In the genomic region with DNA sequence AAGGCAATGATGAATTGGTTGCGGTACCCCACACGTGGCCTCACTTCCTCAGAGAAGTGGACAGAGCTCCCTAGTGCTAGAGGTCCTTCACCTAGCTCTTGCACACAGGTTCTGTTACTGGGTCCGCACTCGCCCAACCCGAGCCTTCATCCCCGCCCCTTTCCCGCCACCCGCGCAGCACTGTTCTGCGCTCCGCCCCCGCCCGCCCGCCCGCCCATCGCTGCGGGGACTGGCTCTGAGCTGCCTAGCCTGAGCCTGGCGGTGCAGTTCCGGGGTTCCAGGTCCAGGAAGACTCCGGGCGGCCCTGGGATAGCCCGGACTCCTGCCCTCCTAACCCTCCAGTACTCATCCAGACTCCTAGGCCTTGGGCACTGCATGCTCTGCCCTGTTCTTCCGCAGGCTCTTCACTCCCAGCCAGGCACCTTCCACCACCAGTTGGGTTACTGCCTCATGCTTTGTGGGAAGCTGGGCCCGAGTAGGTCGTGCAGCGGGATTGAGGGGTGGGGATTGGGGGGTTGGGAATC, we compare ENCODE assay signal across 8 mouse cellular contexts.
DNase-seq lines count a peak whose midpoint lies in the region; ATAC-seq and TF ChIP-seq lines count a peak whose summit lies in the region.

No protein-coding gene starts in this region.

- TF ChIP-seq EP300 in stomach, postnatal 0 days (optimal IDR thresholded peaks at IDR 0.05) = no peak

- no peak overlapping the region for H3K27ac ChIP-seq in heart, embryonic 15.5 days
- no peak overlapping the region for H3K27ac ChIP-seq in liver, embryonic 16.5 days (ENCODE audit: low read length)
- H3K27ac ChIP-seq in neural tube, embryonic 11.5 days (ENCODE audit: low read depth, low read length) = no peak overlapping the region
- 0 out of 2 replicates have a peak overlapping the region, but pooled peaks have one; percentile 18 for H3K27ac ChIP-seq in stomach, postnatal 0 days (replicated peaks)

- H3K4me1 ChIP-seq in heart, embryonic 15.5 days (replicated peaks) = no peaks in the 10 kb centered on the region
- no peaks in the 10 kb centered on the region for H3K4me1 ChIP-seq in liver, embryonic 16.5 days (ENCODE audit: control insufficient read depth, low read depth, low read length)
- H3K4me1 ChIP-seq in neural tube, embryonic 11.5 days (ENCODE audit: control insufficient read depth, insufficient read depth, low read length) = no peaks in the 10 kb centered on the region
- no peaks in the 10 kb centered on the region for H3K4me1 ChIP-seq in stomach, postnatal 0 days (replicated peaks; ENCODE audit: control insufficient read depth, insufficient read depth)

- peak; percentile 87 for ATAC-seq in erythroblast, adult 5-6 weeks (replicated peaks; ENCODE audit: low FRiP score, poor library complexity, severe bottlenecking)
- ATAC-seq in heart, embryonic 15.5 days (replicated peaks; ENCODE audit: insufficient number of reproducible peaks, insufficient read depth, low FRiP score, low read depth) = peak; percentile 47; the same call in 1 of the 2 replicates
- ATAC-seq in liver, embryonic 16.5 days (ENCODE audit: low read depth) = peak; percentile 95
- ATAC-seq in neural tube, embryonic 11.5 days (ENCODE audit: insufficient read depth, low FRiP score, low TSS enrichment) = peak; percentile 95
- peak; percentile 95 for ATAC-seq in stomach, postnatal 0 days (ENCODE audit: low FRiP score, low TSS enrichment)

- H3K79me2 ChIP-seq in C2C12 (ENCODE audit: control insufficient read depth, insufficient read depth) = peaks cover 19% of the 10 kb centered on the region

- peak overlapping the region; percentile 38; the same call in 1 of the 2 replicates for H3K9ac ChIP-seq in heart, embryonic 15.5 days
- H3K9ac ChIP-seq in liver, embryonic 16.5 days (ENCODE audit: low read depth, low read length) = peak overlapping the region; percentile 58
- peak overlapping the region; percentile 42 for H3K9ac ChIP-seq in neural tube, embryonic 11.5 days (ENCODE audit: low read length)
- H3K9ac ChIP-seq in stomach, postnatal 0 days (ENCODE audit: low read length) = peak overlapping the region; percentile 43

- H3K4me2 ChIP-seq in heart, embryonic 15.5 days = peak overlapping the region; percentile 87
- H3K4me2 ChIP-seq in liver, embryonic 16.5 days (ENCODE audit: low read depth, low read length) = peak overlapping the region; percentile 73
- H3K4me2 ChIP-seq in neural tube, embryonic 11.5 days (ENCODE audit: low read depth) = peak overlapping the region; percentile 68
- peak overlapping the region; percentile 79 for H3K4me2 ChIP-seq in stomach, postnatal 0 days (replicated peaks; ENCODE audit: low read depth)

- H3K36me3 ChIP-seq in C2C12 (ENCODE audit: control insufficient read depth, insufficient read depth) = peaks cover 4% of the 10 kb centered on the region
- no peaks in the 10 kb centered on the region for H3K36me3 ChIP-seq in heart, embryonic 15.5 days
- no peaks in the 10 kb centered on the region for H3K36me3 ChIP-seq in liver, embryonic 16.5 days (ENCODE audit: control insufficient read depth, insufficient read depth)
- H3K36me3 ChIP-seq in neural tube, embryonic 11.5 days (ENCODE audit: control insufficient read depth, insufficient read depth, low read length) = no peaks in the 10 kb centered on the region
- H3K36me3 ChIP-seq in stomach, postnatal 0 days (ENCODE audit: control insufficient read depth, insufficient read depth, low read length) = no peaks in the 10 kb centered on the region

- no peaks in the 10 kb centered on the region for H3K9me3 ChIP-seq in heart, embryonic 15.5 days (replicated peaks)
- no peaks in the 10 kb centered on the region for H3K9me3 ChIP-seq in liver, embryonic 16.5 days (replicated peaks; ENCODE audit: control insufficient read depth, low read length)
- H3K9me3 ChIP-seq in neural tube, embryonic 11.5 days (ENCODE audit: control insufficient read depth, low read length) = no peaks in the 10 kb centered on the region
- H3K9me3 ChIP-seq in stomach, postnatal 0 days (ENCODE audit: control insufficient read depth, low read length) = no peaks in the 10 kb centered on the region

- H3K4me3 ChIP-seq in C2C12 (ENCODE audit: insufficient read depth, poor library complexity, severe bottlenecking) = peak overlapping the region; percentile 42
- H3K4me3 ChIP-seq in heart, embryonic 15.5 days = peak overlapping the region; percentile 49
- H3K4me3 ChIP-seq in liver, embryonic 16.5 days (ENCODE audit: low read depth, low read length) = peak overlapping the region; percentile 63
- peak overlapping the region; percentile 37 for H3K4me3 ChIP-seq in neural tube, embryonic 11.5 days (ENCODE audit: low read depth, low read length)
- H3K4me3 ChIP-seq in stomach, postnatal 0 days (ENCODE audit: low read depth, low read length) = peak overlapping the region; percentile 49

- 8% methylated on average over 19 of the region's 26 CpGs for WGBS in heart, embryonic 15.5 days
- WGBS in liver, embryonic 16.5 days (ENCODE audit: insufficient replicate concordance) = 14% methylated on average over 21 of the region's 26 CpGs
- 19% methylated on average over 18 of the region's 26 CpGs for whole genome bisulfite sequencing in neural tube, embryonic 11.5 days
- WGBS in stomach, postnatal 0 days = 9% methylated on average over 16 of the region's 26 CpGs

- no peak for TF ChIP-seq CTCF in C2C12 (IDR thresholded peaks at IDR 0.05; ENCODE audit: control insufficient read depth, insufficient read depth, insufficient read length)
- no peak for TF ChIP-seq CTCF in stomach, postnatal 0 days (IDR thresholded peaks at IDR 0.05; ENCODE audit: low read depth)

- H3K27me3 ChIP-seq in C2C12 (ENCODE audit: control insufficient read depth, insufficient read depth, insufficient read length) = no peaks in the 10 kb centered on the region
- no peaks in the 10 kb centered on the region; the same call in 1 of the 2 replicates for H3K27me3 ChIP-seq in heart, embryonic 15.5 days
- H3K27me3 ChIP-seq in liver, embryonic 16.5 days (ENCODE audit: control insufficient read depth, insufficient read depth, low read depth, low read length) = no peaks in the 10 kb centered on the region
- H3K27me3 ChIP-seq in neural tube, embryonic 11.5 days (ENCODE audit: control insufficient read depth, insufficient read depth, low read length) = no peaks in the 10 kb centered on the region
- no peaks in the 10 kb centered on the region for H3K27me3 ChIP-seq in stomach, postnatal 0 days (ENCODE audit: control insufficient read depth, insufficient read depth, low read length)

- H3K79me3 ChIP-seq in C2C12 (ENCODE audit: low read depth) = peaks cover 16% of the 10 kb centered on the region

- DNase-seq in adrenal gland, postnatal 4 days (ENCODE audit: low spot score in 2 of 2) = peak; percentile 2 to 4
- peak; percentile 66 to 79 for DNase-seq in kidney, postnatal 25 days
- DNase-seq in neural tube, embryonic 11.5 days (ENCODE audit: low spot score) = peak; percentile 41
- DNase-seq in stomach, postnatal 0 days (ENCODE audit: low spot score) = peak; percentile 69

- H3ac ChIP-seq in C2C12 (ENCODE audit: control insufficient read depth, insufficient read length, low read depth) = peak overlapping the region; percentile 82

TF ChIP-seq in C2C12, 6 proteins besides CTCF, POLR2A, EP300 and RAD21:
- no peak for TF ChIP-seq USF1 (IDR thresholded peaks at IDR 0.05; ENCODE audit: low read depth)
- TF ChIP-seq FOSL1 (IDR thresholded peaks at IDR 0.05; ENCODE audit: insufficient read depth, low read length, poor library complexity, severe bottlenecking) = no peak
- no peak for TF ChIP-seq MYOD1 (IDR thresholded peaks at IDR 0.05; ENCODE audit: control insufficient read depth, insufficient read length, low read depth)
- no peak for TF ChIP-seq MYOG (IDR thresholded peaks at IDR 0.05; ENCODE audit: control insufficient read depth, extremely low read depth, insufficient read length)
- TF ChIP-seq MAX (IDR thresholded peaks at IDR 0.05) = no peak
- no peak for TF ChIP-seq CEBPB (IDR thresholded peaks at IDR 0.05; ENCODE audit: low read depth)

Comparison
In these comparisons a context has a peak if more than half of its experiments do, and no peak if none do; other contexts are left out.
1. DNase-seq: peak in every context shown above with its lines; median percentile 72 in kidney, postnatal 25 days; 69 in stomach, postnatal 0 days; 41 in neural tube, embryonic 11.5 days; 3 in adrenal gland, postnatal 4 days.